Comparison of ENCODE assay signal across 9 mouse cellular contexts in genomic region chr14:34208651-34209050, GRCm38 (mm10). TPM values are rescaled to one million over a fixed set of nuclear protein-coding genes. Genes with fewer than 3 reads are reported as not detected.
A peak's percentile ranks its signal among the peaks of the same experiment; 100 is the strongest.
DNase-seq lines count a peak whose midpoint lies in the region; ATAC-seq and TF ChIP-seq lines count a peak whose summit lies in the region.
"Had no signal": no experiment of that assay in that cellular context is flagged by ENCODE, and none has a peak within 500 bp of the region (broad histone marks: within the 10 kb centered on the region; RNA-seq: fewer than 3 reads in every experiment).

No protein-coding gene starts in this region.

- intact Hi-C loops in gastrocnemius, postnatal 36 days (cut with DNase I): loop anchor here (5.0 kb wide), 1 partner anchor 126 kb away; no protein-coding TSS in a partner anchor

- peak; percentile 51 for DNase-seq in gastrocnemius, postnatal 10 days
- no peak for DNase-seq in gastrocnemius, postnatal 36 days
- DNase-seq in ovary, postnatal 14 days (ENCODE audit: low spot score): peak; percentile 44
- DNase-seq in ovary, adult 18-20 months (ENCODE audit: low spot score): no peak
- peak; percentile 32 to 43 for DNase-seq in layer of hippocampus, postnatal 10 days (ENCODE audit: low spot score in 2 of 2)
- DNase-seq in thymus, postnatal 4 days: peak; percentile 53

- TF ChIP-seq POLR2A in bone marrow, adult 2 months (IDR thresholded peaks at IDR 0.05; ENCODE audit: borderline replicate concordance, control insufficient read depth, low read depth, low read length): no peak

- TF ChIP-seq CTCF in bone marrow, adult 2 months (IDR thresholded peaks at IDR 0.05; ENCODE audit: control insufficient read depth, insufficient read depth, low read length): 0 out of 2 replicates have a peak, but pooled peaks have one; percentile 7

- no peaks in the 10 kb centered on the region for H3K4me1 ChIP-seq in bone marrow, adult 2 months (ENCODE audit: control insufficient read depth, insufficient read depth, low read length)
- H3K4me1 ChIP-seq: megakaryocyte, embryonic 14.5 days had no signal

- H3K4me3 ChIP-seq in bone marrow, adult 2 months (replicated peaks; ENCODE audit: control insufficient read depth, low read depth, low read length): no peak overlapping the region

- H3K27ac ChIP-seq in bone marrow, adult 2 months (ENCODE audit: control insufficient read depth, insufficient read depth, low read depth, low read length, poor library complexity): no peak overlapping the region

- no peak for ATAC-seq in megakaryocyte, adult 5-6 weeks (ENCODE audit: poor library complexity, severe bottlenecking)

- WGBS in bone marrow, adult 2 months: 51% methylated on average over 2 of the region's 2 CpGs

RNA-seq across cellular contexts. Expression of gene Gprin2, which starts 7.2 kb away (rescaled TPM):
- total RNA-seq in gastrocnemius, postnatal 10 days (2021): under 1 TPM; 0.50 to 0.52 TPM
- total RNA-seq in gastrocnemius, postnatal 36 days (2021): under 1 TPM in 1 of 2 experiments, not detected in 1; 0.05 TPM
- polyA plus RNA-seq in bone marrow, adult 2 months (2011; ENCODE audit: insufficient read depth, insufficient read length, low replicate concordance, missing spikeins): not detected in 2 replicates
- 1 to 10 TPM; 6.0 to 7.5 TPM for total RNA-seq in layer of hippocampus, postnatal 10 days (2021)
- not detected in 2 replicates for total RNA-seq in megakaryocyte, adult 5-6 weeks (2015)
- not detected in 2 replicates for total RNA-seq in megakaryocyte, adult 5-6 weeks (2017)

RNA-seq across cellular contexts. Expression of gene Syt15, which starts 10.7 kb away (rescaled TPM):
- total RNA-seq in gastrocnemius, postnatal 10 days (2021): 1 to 10 TPM in 1 of 2 experiments, under 1 TPM in 1; 0.89 to 1.6 TPM
- total RNA-seq in gastrocnemius, postnatal 36 days (2021): under 1 TPM; 0.36 to 0.57 TPM
- polyA plus RNA-seq in bone marrow, adult 2 months (2011; ENCODE audit: insufficient read depth, insufficient read length, low replicate concordance, missing spikeins): 0.54 and 0.55 TPM in 2 replicates
- 1 to 10 TPM; 1.7 to 1.8 TPM for total RNA-seq in layer of hippocampus, postnatal 10 days (2021)
- not detected in 2 replicates for total RNA-seq in megakaryocyte, adult 5-6 weeks (2015)
- total RNA-seq in megakaryocyte, adult 5-6 weeks (2017): not detected in 2 replicates

RNA-seq across cellular contexts. Expression of gene Npy4r, which starts 56.4 kb away (rescaled TPM):
- under 1 TPM; 0.16 TPM for total RNA-seq in gastrocnemius, postnatal 10 days (2021)
- total RNA-seq in gastrocnemius, postnatal 36 days (2021): under 1 TPM; 0.10 TPM
- polyA plus RNA-seq in bone marrow, adult 2 months (2011; ENCODE audit: insufficient read depth, insufficient read length, low replicate concordance, missing spikeins): not detected in 2 replicates
- total RNA-seq in layer of hippocampus, postnatal 10 days (2021): under 1 TPM; 0.09 to 0.18 TPM
- total RNA-seq in megakaryocyte, adult 5-6 weeks (2015): not detected in 2 replicates
- total RNA-seq in megakaryocyte, adult 5-6 weeks (2017): not detected in 2 replicates

Comparison
In these comparisons a context has a peak if more than half of its experiments do, and no peak if none do; other contexts are left out.
1. DNase-seq: peak in gastrocnemius, postnatal 10 days (single experiment), ovary, postnatal 14 days (single experiment), layer of hippocampus, postnatal 10 days (2 of 2) and thymus, postnatal 4 days (single experiment); none in gastrocnemius, postnatal 36 days (0 of 2) and ovary, adult 18-20 months (single experiment).
2. RNA of gene Gprin2, which starts 7.2 kb away (total RNA-seq): 6.0 to 7.5 TPM in layer of hippocampus, postnatal 10 days; 0.50 to 0.52 TPM in gastrocnemius, postnatal 10 days, 0.05 TPM in gastrocnemius, postnatal 36 days and not detected in megakaryocyte, adult 5-6 weeks; every median in the first group is over 4 times any median in the second.